Mouse (Mus musculus): Measurements from ENCODE around the gene Prim2. TPM values are rescaled to one million over a fixed set of nuclear protein-coding genes. Genes with fewer than 3 reads are reported as not detected.

The Prim2 gene
- polyA plus RNA-seq, 1 experiment from 2014 or later, result 44.0 TPM

DNA sequence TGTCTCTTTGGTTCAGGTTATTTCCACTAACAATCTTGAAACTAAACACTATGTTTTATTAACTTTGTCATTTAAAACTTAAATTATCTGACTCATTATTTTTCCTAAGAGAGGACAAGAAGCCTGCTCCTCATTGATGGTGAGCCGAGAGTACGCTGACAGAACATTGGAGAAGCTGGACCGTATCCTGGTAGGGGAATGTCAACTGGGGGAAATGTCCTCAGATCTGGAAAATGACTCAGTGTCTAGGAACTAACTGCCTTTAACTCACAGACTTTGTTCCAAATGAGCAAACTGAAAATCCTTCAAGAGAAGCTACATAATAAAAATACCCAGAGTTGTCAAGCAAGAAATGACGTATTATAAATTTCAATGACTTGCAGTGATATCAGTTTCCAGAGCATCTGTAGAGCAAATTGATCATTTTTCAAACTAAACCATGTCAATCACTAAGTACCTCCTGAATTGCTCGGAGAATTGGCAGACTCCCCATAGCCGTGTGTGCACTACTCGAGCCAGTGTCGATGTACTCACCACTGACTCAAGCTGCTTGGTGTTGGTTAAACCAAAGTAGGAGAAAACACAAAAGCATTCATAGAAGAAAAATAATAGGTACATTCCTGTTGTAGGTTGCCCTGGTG lies 20.0 kb upstream of the Prim2 start:
- Histone ChIP-seq H3K27me3 (ENCODE audit: control insufficient read depth, insufficient read depth, low read length) (no peaks in the 10 kb centered on the region), H3K36me3 (ENCODE audit: control insufficient read depth, insufficient read depth, low read length) (no peaks in the 10 kb centered on the region), H3K9me3 (ENCODE audit: control insufficient read depth, low read length) (no peaks in the 10 kb centered on the region), H3K4me1 (ENCODE audit: control insufficient read depth, insufficient read depth, low read length) (no peaks in the 10 kb centered on the region), H3K4me3 (ENCODE audit: low read length) (no peak overlapping the region), H3K27ac (ENCODE audit: low read depth, low read length) (no peak overlapping the region), H3K9ac (ENCODE audit: low read depth, low read length) (no peak overlapping the region), H3K4me2 (replicated peaks; ENCODE audit: low read depth, low read length) (no peak overlapping the region)
- WGBS, result 87% methylated on average over 8 of the region's 8 CpGs
- ATAC-seq (ENCODE audit: low FRiP score, low TSS enrichment), result no peak

DNA sequence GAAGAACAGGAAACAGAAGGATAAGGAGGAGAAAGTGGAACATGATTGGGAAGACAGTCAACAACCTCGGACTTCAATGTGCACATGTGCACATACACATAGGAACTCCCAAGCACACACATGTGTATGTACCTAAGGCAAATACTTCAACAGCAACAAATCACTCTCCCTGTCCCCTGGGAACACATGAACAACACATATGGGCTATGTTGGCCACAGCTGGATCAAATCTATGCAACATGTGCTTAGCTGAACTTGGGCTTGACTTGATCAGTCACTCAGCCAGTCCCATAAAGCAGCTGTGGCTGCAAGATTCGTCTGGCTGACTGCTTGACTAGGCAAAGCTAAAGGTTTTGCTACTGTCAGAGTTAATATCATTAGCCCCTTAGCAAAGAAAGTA lies 19.2 kb upstream of the Prim2 start:
- Histone ChIP-seq H3K36me3 (ENCODE audit: control insufficient read depth, insufficient read depth, low read length) (no peaks in the 10 kb centered on the region), H3K9ac (ENCODE audit: low read depth, low read length) (no peak overlapping the region), H3K4me3 (ENCODE audit: low read length) (no peak overlapping the region), H3K27me3 (ENCODE audit: control insufficient read depth, insufficient read depth, low read length) (no peaks in the 10 kb centered on the region), H3K4me1 (ENCODE audit: control insufficient read depth, insufficient read depth, low read length) (no peaks in the 10 kb centered on the region), H3K4me2 (replicated peaks; ENCODE audit: low read depth, low read length) (no peak overlapping the region), H3K27ac (ENCODE audit: low read depth, low read length) (no peak overlapping the region), H3K9me3 (ENCODE audit: control insufficient read depth, low read length) (no peaks in the 10 kb centered on the region)
- 63% methylated on average over 2 of the region's 2 CpGs for WGBS
- no peak for ATAC-seq (ENCODE audit: low FRiP score, low TSS enrichment)

DNA sequence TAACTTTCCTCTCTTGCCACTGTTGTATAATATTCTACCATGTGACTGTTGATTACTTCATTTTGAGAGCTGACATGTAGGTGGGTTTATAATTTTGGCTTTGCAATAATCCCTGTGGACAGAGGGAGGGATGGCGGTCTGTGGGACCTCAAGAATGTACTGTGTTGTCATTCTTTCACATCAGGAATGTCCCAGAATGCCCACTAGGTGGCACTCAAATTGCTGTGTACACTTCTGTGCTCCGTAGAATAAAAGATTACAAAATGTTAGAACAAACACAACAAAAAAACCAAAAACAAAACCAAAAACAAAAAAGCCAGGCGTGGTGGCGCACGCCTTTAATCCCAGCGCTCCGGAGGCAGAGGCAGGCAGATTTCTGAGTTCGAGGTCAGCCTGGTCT lies 14.9 kb upstream of the Prim2 start:
- no peak for ATAC-seq (ENCODE audit: low FRiP score, low TSS enrichment)
- no peak overlapping the region for H3K9ac ChIP-seq (ENCODE audit: low read depth, low read length)
- 74% methylated on average over 8 of the region's 8 CpGs for WGBS

DNA sequence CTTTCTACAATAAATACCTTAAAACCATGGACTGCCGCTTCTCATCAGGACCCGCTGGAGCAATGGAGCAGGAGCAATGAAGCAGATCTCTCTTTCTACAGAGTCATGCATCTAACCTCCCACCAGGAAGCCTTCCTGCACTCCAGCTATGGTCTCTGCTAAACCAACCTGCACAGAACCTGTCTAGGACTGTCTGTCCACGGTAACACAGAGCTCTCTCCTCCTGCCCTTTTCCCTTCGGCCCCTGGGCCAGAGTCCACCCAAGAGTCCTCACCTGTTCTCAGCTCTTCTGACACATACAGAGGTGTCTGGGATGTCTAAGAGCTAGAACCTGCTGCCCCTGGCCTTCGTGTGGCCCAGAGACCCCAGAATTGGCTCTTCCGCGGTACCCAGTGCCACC lies 11.3 kb upstream of the Prim2 start:
- ATAC-seq (ENCODE audit: low FRiP score, low TSS enrichment), result no peak
- Histone ChIP-seq H3K4me1 (ENCODE audit: control insufficient read depth, insufficient read depth, low read length) (no peaks in the 10 kb centered on the region), H3K4me3 (ENCODE audit: low read length) (no peak overlapping the region)

More for the DNA sequence above, 14.9 kb upstream of the Prim2 start:
- no peaks in the 10 kb centered on the region for H3K9me3 ChIP-seq (ENCODE audit: control insufficient read depth, low read length)
- H3K36me3 ChIP-seq (ENCODE audit: control insufficient read depth, insufficient read depth, low read length), result no peaks in the 10 kb centered on the region
- H3K4me2 ChIP-seq (replicated peaks; ENCODE audit: low read depth, low read length), result no peak overlapping the region
- no peak overlapping the region for H3K4me3 ChIP-seq (ENCODE audit: low read length)
- no peaks in the 10 kb centered on the region for H3K27me3 ChIP-seq (ENCODE audit: control insufficient read depth, insufficient read depth, low read length)
- H3K4me1 ChIP-seq (ENCODE audit: control insufficient read depth, insufficient read depth, low read length), result no peaks in the 10 kb centered on the region
- no peak overlapping the region for H3K27ac ChIP-seq (ENCODE audit: low read depth, low read length)

DNA sequence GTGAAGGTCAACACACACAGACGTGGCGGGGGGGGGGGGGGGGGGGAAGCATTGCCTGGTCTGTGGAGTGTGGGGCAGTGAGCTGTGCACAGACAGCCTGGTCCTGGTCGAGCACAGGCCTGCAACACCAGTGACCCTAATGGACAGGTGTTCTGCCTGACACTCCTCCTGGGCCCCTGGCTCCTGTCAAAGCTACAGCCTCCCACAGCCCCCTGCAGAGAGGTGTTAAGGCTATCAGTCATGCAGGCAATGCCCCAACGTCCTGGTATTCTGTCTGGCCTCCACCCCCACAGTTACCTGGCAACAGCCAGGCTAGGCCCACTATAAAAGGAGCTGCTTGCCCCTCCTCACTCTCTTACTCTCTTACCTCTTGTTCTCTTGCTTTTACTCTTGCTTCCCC lies 10.8 kb upstream of the Prim2 start:
- no peak overlapping the region for H3K9ac ChIP-seq (ENCODE audit: low read depth, low read length)
- no peak overlapping the region for H3K4me2 ChIP-seq (replicated peaks; ENCODE audit: low read depth, low read length)
- no peaks in the 10 kb centered on the region for H3K9me3 ChIP-seq (ENCODE audit: control insufficient read depth, low read length)
- 45% methylated on average over 4 of the region's 4 CpGs for WGBS
- H3K27ac ChIP-seq (ENCODE audit: low read depth, low read length), result no peak overlapping the region
- H3K36me3 ChIP-seq (ENCODE audit: control insufficient read depth, insufficient read depth, low read length), result no peaks in the 10 kb centered on the region
- ATAC-seq (ENCODE audit: low FRiP score, low TSS enrichment), result no peak; the same call in 1 of the 2 replicates
- H3K4me3 ChIP-seq (ENCODE audit: low read length), result no peak overlapping the region
- H3K4me1 ChIP-seq (ENCODE audit: control insufficient read depth, insufficient read depth, low read length), result no peaks in the 10 kb centered on the region
- no peaks in the 10 kb centered on the region for H3K27me3 ChIP-seq (ENCODE audit: control insufficient read depth, insufficient read depth, low read length)

More for the DNA sequence above, 11.3 kb upstream of the Prim2 start:
- no peaks in the 10 kb centered on the region for H3K36me3 ChIP-seq (ENCODE audit: control insufficient read depth, insufficient read depth, low read length)
- H3K9ac ChIP-seq (ENCODE audit: low read depth, low read length), result no peak overlapping the region
- H3K27ac ChIP-seq (ENCODE audit: low read depth, low read length), result no peak overlapping the region
- no peaks in the 10 kb centered on the region for H3K27me3 ChIP-seq (ENCODE audit: control insufficient read depth, insufficient read depth, low read length)
- 78% methylated on average over 7 of the region's 7 CpGs for WGBS
- no peaks in the 10 kb centered on the region for H3K9me3 ChIP-seq (ENCODE audit: control insufficient read depth, low read length)
- H3K4me2 ChIP-seq (replicated peaks; ENCODE audit: low read depth, low read length), result no peak overlapping the region

DNA sequence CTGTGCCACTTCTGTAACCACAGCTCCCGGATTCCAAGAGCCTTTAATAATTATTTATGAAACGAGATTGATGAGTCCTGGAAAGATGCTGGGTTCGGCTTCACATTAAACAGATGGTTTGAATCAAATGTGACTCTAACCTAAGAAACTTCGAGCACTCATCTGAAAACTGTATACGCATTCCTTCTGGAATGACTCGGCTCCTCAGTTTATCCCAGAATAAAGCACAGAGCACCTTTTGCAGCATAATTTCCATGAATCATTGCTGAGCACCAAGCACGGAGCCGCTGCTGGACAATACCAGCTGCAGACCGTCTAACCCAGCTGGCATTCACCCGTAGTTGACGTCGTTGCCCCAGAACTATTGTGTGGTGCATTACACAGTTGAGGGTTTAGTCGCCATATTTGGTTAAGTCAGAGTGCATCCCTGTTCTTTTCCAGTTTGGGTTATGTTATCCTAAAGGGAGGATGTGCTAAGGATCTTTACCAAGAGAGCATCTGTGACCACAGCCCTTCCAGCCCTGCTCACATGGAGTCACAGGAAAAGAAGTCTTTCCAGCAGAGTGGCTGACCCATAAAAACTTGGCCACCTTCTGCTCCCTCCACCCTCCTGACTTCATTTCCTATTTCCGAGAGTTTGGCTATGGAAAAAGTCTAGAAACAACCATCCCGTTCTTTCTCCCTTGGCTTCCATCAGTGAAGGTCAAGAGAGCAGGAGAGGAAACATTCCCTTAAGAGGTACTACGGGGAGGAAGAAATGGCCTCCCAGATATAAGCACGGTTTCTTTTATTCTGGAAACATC lies 3.8 kb upstream of the Prim2 start:
- Histone ChIP-seq H3K4me2 (replicated peaks; ENCODE audit: low read depth, low read length) (no peak overlapping the region), H3K4me1 (ENCODE audit: control insufficient read depth, insufficient read depth, low read length) (0 out of 2 replicates have a peak, but pooled peaks cover 3% of the 10 kb centered on the region), H3K36me3 (ENCODE audit: control insufficient read depth, insufficient read depth, low read length) (no peaks in the 10 kb centered on the region), H3K27me3 (ENCODE audit: control insufficient read depth, insufficient read depth, low read length) (no peaks in the 10 kb centered on the region), H3K9ac (ENCODE audit: low read depth, low read length) (no peak overlapping the region), H3K27ac (ENCODE audit: low read depth, low read length) (no peak overlapping the region), H3K9me3 (ENCODE audit: control insufficient read depth, low read length) (no peaks in the 10 kb centered on the region), H3K4me3 (ENCODE audit: low read length) (no peak overlapping the region)
- WGBS, result 62% methylated on average over 17 of the region's 17 CpGs
- ATAC-seq (ENCODE audit: low FRiP score, low TSS enrichment), result no peak

DNA sequence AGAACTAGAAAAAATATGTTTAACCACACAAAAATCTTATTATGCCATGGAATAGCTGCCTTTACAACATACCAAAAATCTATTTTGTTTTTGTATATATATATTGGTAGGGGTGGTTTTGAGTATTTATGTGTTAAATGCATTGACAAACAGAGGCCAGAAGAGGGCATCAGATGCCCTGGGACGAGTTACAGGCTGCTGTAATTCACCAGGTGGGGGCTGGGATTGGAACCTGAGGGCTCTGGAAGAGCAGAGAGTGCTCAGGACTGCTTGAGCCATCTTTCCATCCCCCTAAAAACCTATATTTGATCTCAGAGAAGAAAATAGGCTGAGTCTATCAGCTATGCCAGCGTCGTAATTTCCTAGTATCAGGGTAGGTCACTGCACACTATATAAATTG lies 2.9 kb upstream of the Prim2 start:
- H3K4me3 ChIP-seq (ENCODE audit: low read length), result no peak overlapping the region
- H3K4me1 ChIP-seq (ENCODE audit: control insufficient read depth, insufficient read depth, low read length), result 0 out of 2 replicates have a peak, but pooled peaks cover 3% of the 10 kb centered on the region
- WGBS, result 22% methylated on average over 3 of the region's 3 CpGs
- no peak overlapping the region for H3K27ac ChIP-seq (ENCODE audit: low read depth, low read length)
- H3K27me3 ChIP-seq (ENCODE audit: control insufficient read depth, insufficient read depth, low read length), result no peaks in the 10 kb centered on the region
- no peaks in the 10 kb centered on the region; the same call in 1 of the 2 replicates for H3K36me3 ChIP-seq (ENCODE audit: control insufficient read depth, insufficient read depth, low read length)
- H3K4me2 ChIP-seq (replicated peaks; ENCODE audit: low read depth, low read length), result no peak overlapping the region
- H3K9me3 ChIP-seq (ENCODE audit: control insufficient read depth, low read length), result no peaks in the 10 kb centered on the region
- no peak overlapping the region for H3K9ac ChIP-seq (ENCODE audit: low read depth, low read length)
- no peak for ATAC-seq (ENCODE audit: low FRiP score, low TSS enrichment)

DNA sequence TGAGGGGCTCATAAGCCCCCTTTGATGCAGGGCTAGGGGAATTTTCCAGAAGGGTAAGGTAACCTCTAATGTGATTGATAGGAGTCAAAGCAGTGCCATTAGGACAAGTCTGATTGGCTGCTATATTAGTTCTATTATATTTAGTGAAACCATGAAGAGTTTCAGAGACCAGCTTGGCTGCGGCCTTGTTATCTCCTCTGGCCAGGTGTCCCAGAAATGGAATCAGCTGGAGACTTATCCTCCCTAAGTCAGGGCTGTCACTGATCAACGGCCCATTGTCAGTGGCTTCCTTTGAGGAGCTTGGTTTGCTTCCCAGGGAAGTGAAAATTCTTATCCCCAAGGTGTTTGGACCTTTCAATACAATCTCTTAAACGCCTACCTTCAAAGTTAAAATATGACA lies 2.5 kb upstream of the Prim2 start:
- Histone ChIP-seq H3K4me2 (replicated peaks; ENCODE audit: low read depth, low read length) (no peak overlapping the region), H3K4me3 (ENCODE audit: low read length) (no peak overlapping the region), H3K9me3 (ENCODE audit: control insufficient read depth, low read length) (no peaks in the 10 kb centered on the region), H3K36me3 (ENCODE audit: control insufficient read depth, insufficient read depth, low read length) (peaks cover 1% of the 10 kb centered on the region; the same call in 1 of the 2 replicates), H3K27me3 (ENCODE audit: control insufficient read depth, insufficient read depth, low read length) (no peaks in the 10 kb centered on the region), H3K4me1 (ENCODE audit: control insufficient read depth, insufficient read depth, low read length) (0 out of 2 replicates have a peak, but pooled peaks cover 3% of the 10 kb centered on the region), H3K9ac (ENCODE audit: low read depth, low read length) (no peak overlapping the region), H3K27ac (ENCODE audit: low read depth, low read length) (no peak overlapping the region)
- ATAC-seq (ENCODE audit: low FRiP score, low TSS enrichment), result no peak
- WGBS, result 68% methylated on average over 3 of the region's 3 CpGs

DNA sequence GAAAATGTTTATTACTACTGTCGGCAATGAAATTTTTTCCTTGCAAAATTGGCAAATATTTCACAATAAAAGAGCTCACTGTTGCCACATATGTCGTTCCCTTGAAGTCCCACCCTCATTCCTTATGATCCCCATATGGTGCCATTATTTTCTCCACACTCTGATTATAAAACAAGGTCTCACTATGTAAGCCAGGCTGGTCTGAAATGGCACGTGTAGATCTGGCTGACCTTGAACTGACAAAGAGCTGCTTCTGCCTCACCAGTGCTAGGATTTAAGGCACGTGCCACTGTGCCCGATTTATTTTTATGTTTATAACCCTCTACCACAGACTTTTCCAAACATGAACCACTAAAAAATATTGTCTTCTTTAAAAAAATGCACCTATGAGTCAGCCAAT lies 1.8 kb upstream of the Prim2 start:
- Histone ChIP-seq H3K36me3 (ENCODE audit: control insufficient read depth, insufficient read depth, low read length) (peaks cover 7% of the 10 kb centered on the region), H3K4me3 (ENCODE audit: low read length) (no peak overlapping the region), H3K27me3 (ENCODE audit: control insufficient read depth, insufficient read depth, low read length) (no peaks in the 10 kb centered on the region), H3K9ac (ENCODE audit: low read depth, low read length) (no peak overlapping the region), H3K4me2 (replicated peaks; ENCODE audit: low read depth, low read length) (no peak overlapping the region), H3K27ac (ENCODE audit: low read depth, low read length) (no peak overlapping the region), H3K4me1 (ENCODE audit: control insufficient read depth, insufficient read depth, low read length) (0 out of 2 replicates have a peak, but pooled peaks cover 3% of the 10 kb centered on the region), H3K9me3 (ENCODE audit: control insufficient read depth, low read length) (no peaks in the 10 kb centered on the region)
- WGBS, result 79% methylated on average over 5 of the region's 5 CpGs
- ATAC-seq (ENCODE audit: low FRiP score, low TSS enrichment), result no peak

Data from kidney, embryonic 14.5 days (tissue).